Comparison of ENCODE assay signal across 12 mouse cellular contexts in the genomic region with DNA sequence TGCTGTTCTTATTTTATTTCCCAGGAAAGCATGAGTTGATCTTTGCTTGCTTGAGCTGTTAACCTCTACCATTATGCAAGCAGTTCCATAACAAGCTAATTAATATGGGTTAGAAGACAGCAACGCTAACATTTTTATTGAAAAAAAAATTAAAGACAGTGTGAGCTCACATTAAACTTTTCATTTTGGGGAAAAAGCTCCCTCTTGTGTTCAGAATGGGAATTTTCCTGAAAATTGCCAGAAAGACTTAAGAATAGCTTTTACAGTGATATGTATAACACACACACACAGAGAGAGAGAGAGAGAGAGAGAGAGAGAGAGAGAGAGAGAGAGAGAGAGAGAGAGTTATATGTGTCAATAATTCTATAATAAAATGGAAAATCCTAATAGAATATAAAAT. TPM values are rescaled to one million over a fixed set of nuclear protein-coding genes. Genes with fewer than 3 reads are reported as not detected.
DNase-seq lines count a peak whose midpoint lies in the region; ATAC-seq and TF ChIP-seq lines count a peak whose summit lies in the region.
"Had no signal": no experiment of that assay in that cellular context is flagged by ENCODE, and none has a peak within 500 bp of the region (broad histone marks: within the 10 kb centered on the region; RNA-seq: fewer than 3 reads in every experiment).

No protein-coding gene starts in this region.

- no peaks in the 10 kb centered on the region for H3K4me1 ChIP-seq in heart, postnatal 0 days (ENCODE audit: control insufficient read depth, insufficient read depth)
- H3K4me1 ChIP-seq in lung, embryonic 14.5 days (ENCODE audit: insufficient read depth) = no peaks in the 10 kb centered on the region
- H3K4me1 ChIP-seq in embryonic facial prominence, embryonic 14.5 days (ENCODE audit: control insufficient read depth, insufficient read depth, low read length) = no peaks in the 10 kb centered on the region
- no peaks in the 10 kb centered on the region for H3K4me1 ChIP-seq in forebrain, embryonic 11.5 days (replicated peaks; ENCODE audit: control insufficient read depth, insufficient read depth, low read length)
- H3K4me1 ChIP-seq: neural tube, embryonic 12.5 days; stomach, embryonic 15.5 days had no signal

- TF ChIP-seq EP300 in heart, postnatal 0 days (IDR thresholded peaks at IDR 0.05; ENCODE audit: low read depth) = no peak

- no peak overlapping the region for H3K4me2 ChIP-seq in heart, postnatal 0 days (ENCODE audit: low read depth, low read length)
- no peak overlapping the region for H3K4me2 ChIP-seq in lung, embryonic 14.5 days
- H3K4me2 ChIP-seq in embryonic facial prominence, embryonic 14.5 days (ENCODE audit: low read depth, low read length) = no peak overlapping the region
- no peak overlapping the region for H3K4me2 ChIP-seq in forebrain, embryonic 11.5 days (ENCODE audit: low read depth, low read length, severe bottlenecking)
- H3K4me2 ChIP-seq: liver, embryonic 11.5 days; neural tube, embryonic 12.5 days; stomach, embryonic 15.5 days had no signal

- no peak for ATAC-seq in heart, postnatal 0 days (ENCODE audit: insufficient read depth, low read depth)
- no peak for ATAC-seq in lung, embryonic 14.5 days (ENCODE audit: insufficient read depth)
- no peak for ATAC-seq in embryonic facial prominence, embryonic 14.5 days (ENCODE audit: low read depth)
- ATAC-seq in monocyte, adult 5-6 weeks (replicated peaks; ENCODE audit: insufficient number of reproducible peaks, low FRiP score, low TSS enrichment, poor library complexity, severe bottlenecking) = no peak
- ATAC-seq in forebrain, embryonic 11.5 days (replicated peaks; ENCODE audit: low FRiP score) = no peak

- peak; percentile 20 for TF ChIP-seq CTCF in heart, postnatal 0 days (IDR thresholded peaks at IDR 0.05; ENCODE audit: low read depth)
- TF ChIP-seq CTCF in lung, embryonic 14.5 days (IDR thresholded peaks at IDR 0.05; ENCODE audit: low read depth) = peak; percentile 56

- H3K27ac ChIP-seq in heart, postnatal 0 days (ENCODE audit: low read depth) = no peak overlapping the region
- H3K27ac ChIP-seq in lung, embryonic 14.5 days (ENCODE audit: low read depth) = no peak overlapping the region
- no peak overlapping the region for H3K27ac ChIP-seq in embryonic facial prominence, embryonic 14.5 days (replicated peaks; ENCODE audit: low read depth, low read length)
- H3K27ac ChIP-seq in forebrain, embryonic 11.5 days (ENCODE audit: low read depth, low read length) = no peak overlapping the region
- H3K27ac ChIP-seq: neural tube, embryonic 12.5 days; stomach, embryonic 15.5 days had no signal

- intact Hi-C loops in heart, postnatal 25 days (cut with DNase I) = loop anchor here (5.0 kb wide), 1 partner anchor 997 kb away; no protein-coding TSS in a partner anchor

- WGBS in heart, postnatal 0 days = 13% methylated on average over 1 of the region's 1 CpGs
- WGBS in lung, embryonic 14.5 days = 14% methylated on average over 1 of the region's 1 CpGs
- WGBS in embryonic facial prominence, embryonic 14.5 days = 20% methylated on average over 1 of the region's 1 CpGs
- 33% methylated on average over 1 of the region's 1 CpGs for WGBS in forebrain, embryonic 11.5 days

- no peaks in the 10 kb centered on the region for H3K27me3 ChIP-seq in heart, postnatal 0 days (ENCODE audit: control insufficient read depth, insufficient read depth, low read length)
- H3K27me3 ChIP-seq in lung, embryonic 14.5 days (ENCODE audit: insufficient read depth, low read length) = no peaks in the 10 kb centered on the region
- no peaks in the 10 kb centered on the region for H3K27me3 ChIP-seq in embryonic facial prominence, embryonic 14.5 days (replicated peaks; ENCODE audit: control insufficient read depth, insufficient read depth, low read length)
- H3K27me3 ChIP-seq in forebrain, embryonic 11.5 days (ENCODE audit: control insufficient read depth, insufficient read depth, low read length) = no peaks in the 10 kb centered on the region
- H3K27me3 ChIP-seq: neural tube, embryonic 12.5 days; stomach, embryonic 15.5 days had no signal

- no peaks in the 10 kb centered on the region for H3K36me3 ChIP-seq in heart, postnatal 0 days (replicated peaks; ENCODE audit: control insufficient read depth, insufficient read depth, low read length)
- H3K36me3 ChIP-seq in lung, embryonic 14.5 days (ENCODE audit: insufficient read depth) = no peaks in the 10 kb centered on the region
- H3K36me3 ChIP-seq in embryonic facial prominence, embryonic 14.5 days (ENCODE audit: control insufficient read depth, insufficient read depth, low read length) = no peaks in the 10 kb centered on the region
- H3K36me3 ChIP-seq in forebrain, embryonic 11.5 days (ENCODE audit: control insufficient read depth, insufficient read depth, low read length) = no peaks in the 10 kb centered on the region
- H3K36me3 ChIP-seq: neural tube, embryonic 12.5 days; stomach, embryonic 15.5 days had no signal

- no peaks in the 10 kb centered on the region for H3K9me3 ChIP-seq in heart, postnatal 0 days (replicated peaks; ENCODE audit: control insufficient read depth, low read length)
- no peaks in the 10 kb centered on the region for H3K9me3 ChIP-seq in lung, embryonic 14.5 days (ENCODE audit: low read depth, low read length)
- no peaks in the 10 kb centered on the region for H3K9me3 ChIP-seq in embryonic facial prominence, embryonic 14.5 days (ENCODE audit: control insufficient read depth, low read length)
- H3K9me3 ChIP-seq in forebrain, embryonic 11.5 days (ENCODE audit: control insufficient read depth, low read length) = no peaks in the 10 kb centered on the region
- H3K9me3 ChIP-seq: neural tube, embryonic 12.5 days; stomach, embryonic 15.5 days had no signal

- no peak overlapping the region for H3K9ac ChIP-seq in heart, postnatal 0 days (replicated peaks; ENCODE audit: low read depth, low read length)
- H3K9ac ChIP-seq in lung, embryonic 14.5 days = no peak overlapping the region
- no peak overlapping the region for H3K9ac ChIP-seq in embryonic facial prominence, embryonic 14.5 days (ENCODE audit: low read depth, low read length)
- H3K9ac ChIP-seq in forebrain, embryonic 11.5 days (ENCODE audit: low read length) = no peak overlapping the region
- H3K9ac ChIP-seq: neural tube, embryonic 12.5 days; stomach, embryonic 15.5 days had no signal

- DNase-seq in heart, postnatal 0 days (ENCODE audit: low spot score) = no peak
- no peak for DNase-seq in heart, postnatal 25 days (ENCODE audit: low spot score)
- DNase-seq in lung, embryonic 14.5 days = peak; percentile 83
- no peak for DNase-seq in lung, adult 18-20 months
- DNase-seq in MN1 (ENCODE audit: low spot score) = peak; percentile 38
- peak; percentile 41 for DNase-seq in embryonic facial prominence, embryonic 14.5 days (ENCODE audit: low spot score)
- no peak for DNase-seq in forebrain, embryonic 11.5 days (ENCODE audit: low spot score)
- DNase-seq: kidney, adult 18-20 months had no signal

- no peak overlapping the region for H3K4me3 ChIP-seq in heart, postnatal 0 days (ENCODE audit: low read depth, low read length)
- no peak overlapping the region for H3K4me3 ChIP-seq in lung, embryonic 14.5 days (ENCODE audit: low read depth, low read length)
- no peak overlapping the region for H3K4me3 ChIP-seq in embryonic facial prominence, embryonic 14.5 days (ENCODE audit: low read depth, low read length)
- no peak overlapping the region for H3K4me3 ChIP-seq in forebrain, embryonic 11.5 days (ENCODE audit: low read depth, low read length)
- H3K4me3 ChIP-seq: neural tube, embryonic 12.5 days; stomach, embryonic 15.5 days had no signal

RNA-seq across cellular contexts. Expression of a gene that starts 50.3 kb away (rescaled TPM):
- total RNA-seq in heart, postnatal 0 days (2014; rRNA removed; ENCODE audit: low replicate concordance) = not detected in 2 replicates
- 0.05 TPM in 1 of 2 replicates, not detected in the other for polyA plus RNA-seq in heart, postnatal 0 days (2015; fragmentation: Nextera tagmentation; extraction: Ambion mirVana)
- total RNA-seq in heart, postnatal 25 days (2021) = not detected
- polyA plus RNA-seq in lung, embryonic 14.5 days (2014; fragmentation: Nextera tagmentation; extraction: Ambion mirVana) = 0.14 and 0.53 TPM in 2 replicates
- 4.1 and 8.1 TPM in 2 replicates for polyA plus RNA-seq in embryonic facial prominence, embryonic 14.5 days (2014; fragmentation: Nextera tagmentation; extraction: Ambion mirVana)
- total RNA-seq in monocyte, adult 5-6 weeks (2017) = not detected in 3 replicates
- polyA plus RNA-seq in forebrain, embryonic 11.5 days (2014; fragmentation: Nextera tagmentation; extraction: Ambion mirVana) = 0.09 and 0.33 TPM in 2 replicates

Comparison
In these comparisons a context has a peak if more than half of its experiments do, and no peak if none do; other contexts are left out.
1. DNase-seq: peak in lung, embryonic 14.5 days (single experiment), MN1 (single experiment) and embryonic facial prominence, embryonic 14.5 days (single experiment); none in heart, postnatal 0 days (single experiment), heart, postnatal 25 days (single experiment), lung, adult 18-20 months (0 of 2) and forebrain, embryonic 11.5 days (single experiment).